Mouse (Mus musculus): ENCODE measurements around the gene Tpst2.

Gene Tpst2

DNA sequence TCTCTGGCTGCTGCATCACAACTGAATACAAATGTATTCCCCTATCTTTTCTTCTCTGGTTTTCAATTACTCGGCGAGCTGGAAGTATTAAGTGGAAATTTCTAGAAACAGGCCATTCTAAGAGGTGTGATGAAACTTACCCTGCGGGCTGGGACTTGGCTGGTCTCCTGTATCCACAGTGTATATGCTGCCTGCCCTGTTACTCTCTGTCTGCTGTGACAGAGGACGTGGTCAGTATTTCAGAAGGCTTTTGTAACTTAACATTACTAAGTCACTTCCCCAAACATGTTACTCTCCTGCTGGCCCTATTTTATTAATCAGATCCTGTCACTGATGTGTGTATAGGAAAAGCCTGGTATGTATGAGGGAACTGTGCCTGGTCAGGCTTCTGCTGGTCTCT is 5.2 kb downstream of the Tpst2 start:
- no peak for DNase-seq (ENCODE audit: extremely low read depth, low read depth)

DNA sequence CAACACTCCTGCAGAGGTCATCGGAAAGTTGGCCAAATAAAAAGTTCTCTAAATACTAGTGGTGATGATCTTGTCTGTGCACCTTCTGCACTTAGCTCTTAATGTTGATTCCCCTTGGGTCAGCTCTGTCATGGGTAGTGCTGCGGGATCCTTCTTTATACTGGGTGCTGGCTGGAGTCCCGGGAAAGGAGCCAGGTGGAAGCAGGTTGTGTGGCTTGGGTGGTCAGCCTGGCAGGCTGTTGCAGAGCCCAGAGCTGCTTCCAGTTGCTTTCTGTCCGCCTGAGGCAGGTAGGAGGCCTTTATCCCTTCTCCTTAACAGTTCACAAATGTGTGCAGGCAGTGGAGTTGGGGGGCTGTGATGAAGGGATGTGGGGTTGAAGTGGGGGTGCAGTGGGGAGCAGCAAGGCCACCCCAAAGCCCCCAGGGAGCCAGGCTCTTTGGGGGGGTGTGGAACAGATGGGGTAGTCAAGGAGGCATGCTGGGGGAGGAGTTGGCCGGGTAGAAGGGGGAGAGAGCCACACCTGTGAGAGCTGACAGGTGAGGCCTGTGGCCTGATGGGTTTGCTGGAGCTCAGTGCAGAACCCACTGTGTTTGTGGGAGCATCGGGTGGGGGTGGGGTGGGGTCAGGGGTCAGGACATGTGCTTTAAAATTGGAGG is 5.8 kb downstream of the Tpst2 start:
- no peak for DNase-seq (ENCODE audit: extremely low read depth, low read depth)

DNA sequence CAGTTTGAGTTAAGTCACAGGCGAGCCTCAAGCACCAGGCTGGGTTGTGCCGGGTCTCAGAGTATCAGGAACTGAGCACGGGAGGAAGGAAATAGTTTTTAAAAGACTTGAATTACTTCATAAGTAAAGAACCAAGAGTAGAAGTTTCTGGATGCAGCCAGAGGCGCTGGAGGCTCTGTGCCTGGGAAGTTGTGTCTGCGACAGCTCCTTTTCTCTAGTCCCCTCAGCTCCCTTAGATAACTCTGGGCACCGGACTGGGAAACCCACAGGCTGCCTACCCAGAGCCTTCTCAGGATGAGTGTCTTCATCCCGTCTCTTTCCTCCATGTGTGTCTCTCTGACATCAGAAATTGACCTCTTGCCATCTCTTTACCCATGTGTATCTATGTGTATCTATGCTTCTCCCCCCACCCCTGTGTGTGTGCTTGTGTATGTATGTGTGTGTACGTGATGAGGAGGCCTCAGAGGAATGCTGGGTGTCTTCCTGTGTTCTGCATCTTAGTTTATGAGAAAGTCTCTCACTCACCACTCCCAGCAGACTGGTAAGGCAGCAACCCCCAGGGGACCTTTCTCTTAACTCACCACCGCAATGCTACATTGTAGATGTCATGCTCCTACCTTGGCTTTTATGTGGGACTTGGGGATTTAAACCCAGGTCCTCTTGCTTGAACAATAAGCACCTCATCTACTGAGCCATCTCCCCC is 6.4 kb downstream of the Tpst2 start:
- peak; percentile 38 for DNase-seq (ENCODE audit: extremely low read depth, low read depth)

DNA sequence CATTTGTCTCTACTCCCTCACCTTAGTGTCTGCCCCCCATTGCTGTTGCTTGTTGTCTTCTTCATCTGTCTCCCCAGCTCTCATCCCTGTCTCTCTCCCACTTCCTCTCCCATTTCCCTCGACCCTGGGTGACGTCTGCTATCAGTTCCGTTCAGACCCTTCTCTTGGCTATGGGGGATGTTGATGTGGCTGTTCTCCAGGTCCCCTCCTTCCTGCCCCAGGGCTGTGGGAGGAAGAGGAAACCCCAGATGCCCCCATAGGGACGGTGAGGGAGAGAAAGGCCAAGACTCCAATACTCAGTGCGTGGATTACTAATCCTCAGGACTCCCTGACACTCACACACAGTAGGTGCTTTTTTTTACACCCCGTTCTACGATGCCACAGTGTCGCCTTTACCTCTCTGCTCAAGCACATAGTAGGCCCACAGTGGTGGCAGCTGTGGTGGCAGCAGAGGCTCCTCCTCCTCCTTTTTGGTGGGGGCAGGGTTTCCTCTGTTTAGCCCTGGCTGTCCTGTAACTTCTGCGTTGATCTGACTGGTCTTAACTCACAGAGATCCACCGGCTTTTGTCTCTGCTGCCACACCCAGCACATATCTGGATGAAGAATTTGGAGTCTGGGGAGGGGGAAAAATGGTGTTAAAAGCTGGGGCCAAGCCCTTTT is 7.2 kb downstream of the Tpst2 start:
- DNase-seq (ENCODE audit: extremely low read depth, low read depth): peak; percentile 83

DNA sequence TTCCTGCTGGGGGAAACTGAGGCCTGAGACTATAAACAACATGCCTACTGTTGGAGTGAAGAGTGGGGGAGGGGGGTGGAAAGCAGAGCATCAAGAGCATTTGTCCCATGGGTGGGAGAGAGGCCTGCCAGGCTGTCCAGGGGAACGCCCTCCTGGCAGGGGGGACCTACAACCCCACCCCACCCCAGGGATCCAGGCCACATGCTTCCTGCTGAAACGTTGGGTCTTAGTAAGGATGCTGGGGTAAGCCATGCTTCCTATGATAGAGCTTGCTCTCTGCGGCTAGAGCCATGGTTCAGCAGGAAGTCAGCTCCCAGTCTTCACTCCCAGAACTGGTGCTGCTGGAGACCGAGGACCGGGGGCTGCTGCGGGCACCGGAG is 7.7 kb downstream of the Tpst2 start:
- DNase-seq (ENCODE audit: extremely low read depth, low read depth): no peak

DNA sequence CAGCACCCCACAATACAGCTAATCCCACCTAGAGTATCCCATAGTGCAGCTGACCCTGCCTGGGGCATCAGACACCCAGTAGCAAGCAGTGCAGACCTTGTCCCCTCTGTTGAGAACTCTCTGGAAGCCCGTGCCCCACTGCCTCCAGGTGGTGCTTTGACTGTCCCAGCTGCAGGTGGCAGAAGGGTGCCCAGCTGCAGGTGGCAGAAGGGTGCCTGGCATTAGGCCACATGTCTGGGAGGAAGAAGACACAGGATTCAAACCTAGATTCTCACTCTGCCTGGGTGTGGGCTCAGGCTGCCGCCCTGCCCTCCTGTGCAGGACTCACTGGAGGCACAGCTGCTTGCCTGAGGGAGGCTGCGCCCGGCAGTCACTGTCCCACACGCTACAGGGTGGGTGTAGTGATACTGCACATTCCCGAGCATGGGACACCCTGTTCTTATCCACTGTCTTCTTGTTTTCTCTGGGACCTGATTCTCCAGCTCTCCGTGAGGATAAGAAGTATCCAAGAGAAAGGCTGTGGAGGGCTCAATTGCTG is 9.1 kb downstream of the Tpst2 start:
- DNase-seq (ENCODE audit: extremely low read depth, low read depth): no peak

DNA sequence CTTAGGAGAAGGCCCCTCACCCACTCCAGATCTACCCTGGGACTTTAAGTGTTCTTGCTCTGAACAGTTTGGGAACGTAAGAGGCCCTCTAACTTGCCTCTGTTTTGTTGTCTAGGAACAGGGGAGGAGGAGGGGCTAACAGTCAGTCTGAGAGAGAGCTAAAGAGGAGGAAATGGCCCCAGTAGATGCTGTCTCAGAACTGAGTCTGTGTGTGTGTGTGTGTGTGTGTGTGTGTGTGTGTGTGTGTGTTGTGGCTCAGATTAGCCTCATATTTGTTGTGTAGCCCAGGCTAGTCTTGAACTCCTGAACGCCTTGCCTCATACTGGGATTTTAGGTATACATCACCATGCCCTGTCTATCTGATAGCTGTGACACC is 10.1 kb downstream of the Tpst2 start:
- DNase-seq (ENCODE audit: extremely low read depth, low read depth): peak; percentile 49

DNA sequence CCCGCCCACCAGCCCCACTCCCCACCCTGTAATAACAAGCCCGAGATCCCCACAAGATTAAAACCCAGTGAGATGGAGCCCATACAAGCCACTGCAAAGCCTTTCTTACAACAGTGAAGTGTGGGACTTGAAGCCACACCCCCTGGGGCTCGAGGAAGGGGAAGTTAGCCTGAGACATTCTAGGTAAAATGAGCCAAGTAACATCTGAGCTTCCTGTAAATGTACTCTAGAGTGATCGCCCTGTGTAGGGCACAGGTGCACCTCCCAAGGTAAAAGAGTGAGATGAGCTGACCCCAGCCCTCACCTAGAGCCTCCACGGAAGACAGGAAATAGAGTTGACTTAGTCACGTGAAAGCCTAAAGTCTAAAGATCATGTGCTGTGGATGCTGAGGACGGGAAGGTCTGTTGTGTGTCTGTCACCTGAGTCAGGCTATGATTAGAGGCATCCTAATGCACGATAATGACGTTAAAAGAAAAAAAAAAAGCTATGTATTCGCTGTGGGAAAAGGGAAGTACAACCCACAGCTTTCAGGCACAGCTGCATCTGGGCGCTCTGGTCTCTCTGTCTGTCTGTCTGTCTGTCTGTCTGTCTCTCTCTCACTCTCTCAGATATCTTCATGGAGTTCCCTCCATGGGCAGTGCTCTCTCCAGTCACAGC is 10.6 kb downstream of the Tpst2 start:
- DNase-seq (ENCODE audit: extremely low read depth, low read depth): peak; percentile 89

DNA sequence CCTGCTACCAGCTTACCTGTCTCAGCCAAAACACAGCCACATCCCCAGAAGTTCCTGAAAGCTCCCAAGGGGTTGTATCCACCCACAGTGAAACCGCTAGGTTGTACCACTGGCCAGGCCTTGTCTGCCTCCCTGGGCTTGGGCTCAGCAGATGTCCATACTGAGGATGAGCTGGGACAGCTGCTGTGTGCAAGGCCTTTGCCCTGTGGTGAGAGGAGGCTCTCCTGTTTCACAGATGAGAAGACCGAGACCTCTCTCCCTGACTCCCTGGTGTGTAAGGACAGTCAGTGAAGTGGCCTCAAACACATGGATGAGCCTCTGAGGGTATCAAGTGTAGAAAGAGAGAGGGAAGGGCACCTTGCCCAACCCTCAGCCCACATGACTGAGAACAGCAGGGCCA is 11.2 kb downstream of the Tpst2 start:
- DNase-seq (ENCODE audit: extremely low read depth, low read depth): no peak

DNA sequence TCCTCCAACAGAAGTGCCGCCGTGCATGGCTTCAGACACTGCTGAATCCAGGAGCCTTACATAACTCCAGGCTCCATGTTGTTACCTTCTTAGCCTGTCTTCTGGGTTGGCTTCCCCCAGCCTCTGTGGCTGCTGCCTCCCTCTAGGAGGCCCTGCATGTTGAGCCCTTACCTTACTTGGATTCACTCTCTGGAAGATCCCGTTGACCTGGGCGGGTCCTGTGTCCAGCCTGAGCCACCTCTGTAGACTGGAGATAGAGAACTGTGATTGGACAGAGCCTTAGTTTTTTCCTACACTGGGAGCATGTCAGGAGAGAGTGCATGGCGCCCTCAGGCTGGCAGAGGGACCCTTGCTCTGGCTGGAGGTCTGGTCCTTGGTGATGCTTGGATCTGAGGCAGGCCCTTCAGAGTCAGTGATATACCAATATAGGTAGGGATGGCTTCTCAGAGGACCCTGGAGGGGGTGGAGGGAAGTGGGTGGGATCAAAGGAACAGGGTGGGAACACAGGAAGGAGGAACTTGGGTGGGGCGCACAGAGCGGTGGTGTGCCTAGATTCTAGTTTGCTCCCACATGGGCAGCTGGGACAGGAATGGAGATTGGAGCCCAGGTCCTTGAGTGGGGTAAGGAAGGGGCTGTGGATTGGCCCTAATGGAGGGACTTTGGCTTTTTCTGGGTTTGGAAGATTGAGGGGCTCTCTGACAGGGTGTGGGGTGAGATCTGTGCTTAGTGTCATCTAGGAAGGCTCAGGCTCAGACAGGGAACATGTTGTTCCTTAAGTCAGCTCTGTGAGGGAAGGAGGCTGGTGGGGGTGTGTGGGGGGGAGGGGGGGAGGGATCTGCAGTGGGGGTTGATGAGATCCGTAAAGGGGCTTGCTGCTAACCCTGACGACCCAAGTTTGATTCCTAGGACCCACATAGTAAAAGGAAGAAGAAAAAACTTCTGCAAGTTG is 12.0 kb downstream of the Tpst2 start:
- no peak for DNase-seq (ENCODE audit: extremely low read depth, low read depth)

DNA sequence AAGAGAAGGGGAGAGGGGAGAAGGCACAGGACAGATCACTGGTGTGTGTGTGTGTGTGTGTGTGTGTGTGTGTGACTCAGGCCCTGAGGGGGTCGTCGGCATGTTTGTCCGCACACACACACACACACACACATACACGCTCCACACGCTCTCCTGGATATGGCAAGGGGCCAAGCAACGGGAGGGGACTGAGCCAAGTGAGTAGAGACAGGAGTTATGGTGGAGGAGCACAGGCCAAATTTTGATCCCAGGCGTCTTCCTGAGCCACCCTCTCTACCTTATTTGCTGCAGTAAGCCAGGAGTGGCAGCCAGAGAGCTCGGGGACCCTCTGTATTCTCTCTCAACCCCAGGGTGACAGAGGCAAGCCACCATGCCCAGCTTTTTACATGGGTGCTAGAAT is 12.7 kb downstream of the Tpst2 start:
- no peak for DNase-seq (ENCODE audit: extremely low read depth, low read depth)

DNA sequence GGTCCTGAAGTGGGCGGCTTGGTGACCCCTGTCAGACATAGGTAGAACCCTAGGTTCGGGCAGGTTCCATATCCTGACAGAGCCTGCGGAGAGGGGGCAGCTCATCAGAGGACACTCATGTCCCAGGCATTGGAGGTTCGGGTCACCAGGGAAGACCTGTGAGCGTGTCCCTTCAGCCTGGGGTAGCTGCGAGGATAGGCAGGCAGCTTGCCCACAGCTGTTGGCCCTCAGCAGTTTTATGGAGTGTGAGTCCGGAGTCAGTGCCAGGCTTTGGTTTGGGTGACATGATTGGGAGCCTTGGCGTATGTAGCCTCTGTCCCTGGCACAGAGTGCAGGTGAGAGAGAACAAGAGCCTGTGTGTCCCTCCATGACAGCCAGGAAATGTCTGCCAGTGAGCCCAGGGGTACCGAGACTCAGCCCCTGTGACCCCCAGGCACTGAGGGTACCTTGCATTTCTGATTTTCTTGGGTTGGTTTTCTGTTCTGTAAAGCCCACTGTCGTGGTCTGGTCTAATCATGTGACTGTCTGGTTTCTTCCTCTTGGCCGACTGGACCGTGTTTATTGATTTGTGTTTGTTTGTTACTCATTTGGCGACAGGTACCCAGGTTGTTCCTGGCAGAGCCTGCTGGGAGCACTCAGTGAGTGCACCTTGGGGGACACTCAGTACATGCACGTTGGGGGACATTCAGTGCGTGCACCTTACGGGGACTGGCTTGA is 13.5 kb downstream of the Tpst2 start:
- no peak for DNase-seq (ENCODE audit: extremely low read depth, low read depth)

DNA sequence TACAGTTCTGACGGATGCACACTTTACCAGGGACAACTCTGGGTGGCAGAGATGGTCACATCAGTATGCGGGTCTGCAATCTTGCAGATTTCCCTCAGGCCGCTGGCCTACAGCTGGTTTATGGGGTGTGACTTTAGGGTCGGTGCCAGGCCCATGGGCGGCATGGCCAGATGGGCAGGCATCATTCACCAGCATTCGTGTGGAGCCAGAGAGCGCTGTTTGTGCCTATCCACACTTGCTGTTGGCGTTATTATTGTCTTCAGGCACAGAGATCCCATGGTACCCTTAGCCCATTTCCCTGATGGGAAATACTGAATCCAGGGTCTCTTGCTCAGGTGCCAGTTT is 14.0 kb downstream of the Tpst2 start:
- no peak for DNase-seq (ENCODE audit: extremely low read depth, low read depth)

DNA sequence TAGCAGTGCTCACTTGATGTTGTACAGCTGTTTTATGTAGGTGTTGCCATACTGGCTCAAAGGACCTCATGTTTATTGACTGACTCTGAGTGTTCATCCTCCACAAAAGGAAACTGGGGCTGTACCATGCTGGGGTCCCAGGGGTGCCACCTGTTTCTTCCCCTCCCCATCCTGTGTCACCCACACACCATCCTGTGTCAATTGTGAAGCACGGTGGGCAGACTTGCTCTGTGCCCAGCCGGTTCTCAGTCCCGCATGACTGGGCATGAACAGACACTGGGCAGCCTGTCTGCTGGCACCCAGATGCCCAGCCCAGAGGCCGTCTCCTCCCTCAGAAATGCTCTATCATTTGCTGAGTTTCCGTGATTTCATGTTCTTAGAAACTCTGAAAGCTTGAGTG is 15.4 kb downstream of the Tpst2 start:
- DNase-seq (ENCODE audit: extremely low read depth, low read depth): no peak

DNA sequence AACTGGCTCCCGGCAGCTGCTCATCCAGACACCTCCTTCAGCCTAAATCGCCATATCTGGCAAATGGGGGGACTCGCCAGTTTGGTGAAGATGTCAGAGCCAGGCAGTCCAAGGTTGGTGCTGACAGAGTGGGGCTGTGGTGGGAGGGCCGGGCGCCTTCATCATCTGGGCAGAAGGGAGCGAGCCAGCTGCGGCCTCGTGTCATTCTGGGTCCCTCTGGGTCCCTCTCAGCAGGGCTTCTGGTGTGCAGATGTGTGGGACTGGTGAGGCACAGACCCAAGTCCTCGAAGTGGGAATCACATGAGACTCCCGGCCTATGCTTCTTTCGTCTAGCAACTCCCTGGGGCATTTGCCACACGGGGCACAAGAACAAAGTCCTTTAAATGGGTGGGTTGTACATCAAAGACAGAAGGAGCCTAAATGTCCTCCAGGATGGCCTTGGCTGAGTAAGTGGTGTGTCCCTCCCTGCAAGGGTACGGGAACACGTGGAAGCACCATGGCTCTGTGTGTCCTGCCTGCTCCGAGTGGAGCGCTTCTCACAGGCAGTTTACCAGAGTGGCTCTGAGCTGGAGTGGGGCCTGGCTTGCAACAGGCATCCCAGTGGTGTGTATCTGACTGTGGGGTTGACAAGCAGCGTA is 16.0 kb downstream of the Tpst2 start:
- no peak for DNase-seq (ENCODE audit: extremely low read depth, low read depth)

DNA sequence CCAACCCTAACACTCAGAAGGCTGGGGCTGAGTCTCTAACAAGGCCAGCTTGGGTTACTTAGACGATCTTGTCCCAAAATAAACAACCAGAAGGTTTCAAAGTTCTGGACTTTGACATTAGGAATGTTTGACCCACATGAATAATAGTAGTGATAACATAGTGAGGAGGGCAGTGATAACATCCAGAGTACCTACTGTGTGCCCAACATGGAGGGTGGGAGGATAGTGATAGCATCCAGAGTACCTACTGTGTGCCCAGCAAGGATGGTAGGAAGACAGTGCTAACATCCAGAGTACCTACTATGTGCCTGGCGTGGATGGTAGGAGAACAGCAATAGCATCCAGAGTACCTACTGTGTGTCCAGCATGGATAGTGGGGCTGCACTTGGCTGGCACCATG is 17.3 kb downstream of the Tpst2 start:
- no peak for DNase-seq (ENCODE audit: extremely low read depth, low read depth)

DNA sequence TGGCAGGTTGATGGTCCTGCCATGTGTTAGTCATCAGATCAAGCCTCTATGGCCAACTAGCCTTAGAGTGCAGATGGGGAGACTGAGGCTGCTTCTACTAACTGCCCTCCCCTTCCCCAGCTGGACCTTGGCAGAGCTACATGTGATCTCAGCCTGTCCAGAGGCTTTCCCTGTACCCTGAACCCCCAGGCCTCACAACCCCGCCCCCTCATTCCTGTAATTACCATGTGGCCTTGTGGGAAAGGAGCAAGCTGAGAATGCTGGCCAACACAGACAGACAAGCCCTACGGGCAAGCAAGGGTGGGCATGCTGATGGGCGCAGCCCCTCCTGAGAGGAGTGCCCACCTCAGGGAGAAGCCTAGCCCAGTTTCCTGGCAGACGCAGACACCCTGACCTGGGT is 18.2 kb downstream of the Tpst2 start:
- DNase-seq (ENCODE audit: extremely low read depth, low read depth): no peak

DNA sequence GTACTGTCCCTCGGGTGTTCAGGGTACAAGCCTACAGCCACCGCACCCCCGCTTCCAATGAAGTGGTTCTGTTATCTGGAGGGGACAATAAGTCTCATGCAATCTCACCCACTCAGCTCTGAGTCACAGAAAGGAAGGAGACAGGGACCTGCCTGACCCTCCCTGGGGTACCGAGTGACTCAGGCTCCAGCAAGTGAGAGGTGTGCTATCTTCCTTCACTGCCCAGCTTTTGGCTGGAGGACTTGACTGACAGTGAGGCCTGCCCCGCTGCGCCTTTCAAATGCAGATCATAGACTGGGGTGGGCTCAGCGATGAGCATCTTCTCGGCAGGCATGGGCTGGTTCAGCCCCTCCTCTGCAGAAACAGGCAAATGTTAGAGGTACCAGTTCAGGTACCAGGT is 18.7 kb downstream of the Tpst2 start:
- no peak for DNase-seq (ENCODE audit: extremely low read depth, low read depth)

DNA sequence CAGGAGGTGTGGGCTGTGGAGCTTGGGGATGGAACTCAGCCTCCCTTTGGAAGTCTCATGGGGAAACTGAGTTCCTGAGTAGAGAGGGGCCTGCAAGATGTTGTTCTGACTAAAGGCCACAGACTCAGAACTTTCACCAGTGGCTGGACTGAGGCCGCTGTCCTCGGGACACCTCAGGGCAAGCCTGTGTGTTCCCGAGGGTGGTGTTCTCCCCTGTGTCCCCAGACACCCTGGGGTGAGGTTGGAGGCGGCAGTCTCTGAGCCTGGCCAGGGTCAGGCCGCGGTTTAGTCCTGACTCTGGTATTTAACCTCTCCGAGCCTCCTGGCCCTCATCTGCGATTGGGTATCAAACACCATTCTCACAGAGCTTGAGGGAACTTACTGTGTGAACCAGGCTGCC is 19.1 kb downstream of the Tpst2 start:
- DNase-seq (ENCODE audit: extremely low read depth, low read depth): no peak
